Mouse (Mus musculus) lung, postnatal 25 days (tissue): Measurements from ENCODE around the gene Chd5.
A peak's percentile ranks its signal among the peaks of the same experiment; 100 is the strongest.

Experiments
- DNase-seq: peaks from one replicate; pipeline ENCODE4 v3.0.0; 2022; ENCODE audit warnings: low spot score

Gene Chd5

DNA sequence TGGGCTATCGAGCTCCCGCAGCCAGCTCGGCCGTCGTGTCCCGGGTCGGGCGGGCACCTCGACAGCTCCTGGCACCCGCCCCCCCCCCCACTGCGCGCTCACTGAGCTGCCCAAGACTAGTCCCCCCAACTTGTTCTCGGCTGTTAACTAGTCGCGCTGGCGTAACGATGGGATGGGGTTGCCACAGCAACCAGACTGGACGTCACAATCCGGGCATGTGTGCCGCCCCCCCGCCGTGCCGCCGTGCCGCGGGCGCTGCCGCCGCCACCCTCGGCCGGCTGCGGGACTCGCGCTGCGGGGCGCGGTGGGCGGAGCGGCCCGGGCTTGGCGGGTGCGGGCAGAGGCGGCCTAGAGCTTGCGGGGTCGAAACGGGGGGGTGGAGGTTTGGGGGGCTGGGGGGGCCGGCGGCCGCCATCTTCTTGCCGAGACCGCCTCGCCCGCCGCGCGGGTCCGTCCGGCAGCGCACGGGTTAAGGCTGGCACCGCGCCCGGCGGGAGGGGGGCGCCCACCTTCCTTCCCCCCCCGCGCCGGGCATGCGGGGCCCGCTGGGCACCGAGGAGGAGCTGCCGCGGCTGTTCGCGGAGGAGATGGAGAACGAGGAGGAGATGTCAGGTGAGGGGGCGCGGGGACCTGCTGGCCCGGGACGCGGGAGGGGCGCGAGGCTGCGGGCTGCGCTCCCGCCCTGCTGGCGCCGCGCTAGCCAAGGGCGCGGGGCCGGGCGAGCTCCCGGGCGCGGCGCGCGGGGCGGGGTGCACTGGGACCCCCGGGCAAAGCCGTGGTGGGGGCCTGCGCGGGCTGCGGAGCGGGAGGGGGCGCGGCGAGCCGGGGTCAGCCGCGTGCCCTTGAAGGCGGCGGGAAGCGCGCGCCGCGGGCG is at the start of gene Chd5:
Chd5 (plus strand) TSS at position 233 of the 874 bp plus-strand sequence.
- no peak for DNase-seq

- DNase-seq: no peak
Measured at GRCm38 (mm10) chr4:152290385-152290784, 48.1 kb upstream of the Chd5 start.

GRCm38 (mm10) chr4:152290991-152291390 is 47.5 kb upstream of the Chd5 start:
- no peak for DNase-seq

DNA sequence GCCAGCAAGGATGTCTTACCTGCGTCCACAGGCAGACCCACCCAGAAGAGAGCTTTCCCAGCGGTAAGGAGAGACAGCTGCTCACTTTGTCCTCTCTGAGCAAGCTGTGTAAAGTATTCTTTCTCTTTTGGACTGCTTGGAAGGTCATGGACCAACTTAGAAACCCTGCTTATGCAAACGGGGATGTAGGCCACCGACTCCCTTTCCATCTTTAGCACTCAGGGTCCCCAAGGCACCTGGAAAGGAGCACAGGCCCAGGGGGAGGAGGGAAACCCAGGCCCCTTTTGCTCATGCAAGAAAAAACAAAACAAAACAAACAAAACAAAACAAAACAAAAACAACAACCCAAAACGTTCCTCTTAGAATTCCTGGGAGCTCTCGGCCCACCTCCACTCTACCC is 46.9 kb upstream of the Chd5 start, which contains the start of gene Hes3:
Hes3 (minus strand) TSS at position 101 of the 400 bp plus-strand sequence.
- no peak for DNase-seq

DNA sequence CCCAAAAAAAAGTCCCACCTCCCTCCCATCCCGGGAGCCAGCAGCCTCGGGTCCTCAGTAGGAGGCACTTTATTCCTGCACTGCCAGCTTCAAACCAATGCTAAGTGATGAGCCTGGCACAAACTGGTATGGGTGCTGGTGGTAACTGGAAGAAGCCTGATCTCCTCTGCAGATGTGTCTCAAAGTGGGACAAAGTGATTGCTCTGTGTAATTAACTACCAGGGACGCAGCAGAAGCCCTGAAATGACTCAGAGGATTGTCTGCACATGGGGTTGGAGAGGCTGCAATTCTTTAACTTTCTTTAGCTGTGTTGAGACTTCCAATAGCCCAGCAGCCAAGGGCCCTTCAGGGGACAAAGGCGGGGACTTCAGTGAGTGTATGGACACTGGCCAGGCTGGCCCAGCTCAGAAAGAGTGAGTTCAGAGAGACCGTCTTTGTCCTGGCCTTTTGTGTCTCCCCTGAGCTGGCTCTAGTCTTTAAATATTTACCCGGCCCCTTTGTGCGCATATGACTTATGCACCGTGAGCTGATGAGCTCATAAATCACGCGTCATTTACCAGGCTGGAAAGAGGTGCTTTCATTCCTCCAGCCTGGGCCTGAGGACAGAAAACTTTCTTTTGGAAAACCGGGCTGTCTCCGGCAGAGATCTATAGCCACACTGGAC is 46.2 kb upstream of the Chd5 start:
- DNase-seq: no peak

GRCm38 (mm10) chr4:152294188-152294929 is 44.1 kb upstream of the Chd5 start:
- no peak for DNase-seq

DNA sequence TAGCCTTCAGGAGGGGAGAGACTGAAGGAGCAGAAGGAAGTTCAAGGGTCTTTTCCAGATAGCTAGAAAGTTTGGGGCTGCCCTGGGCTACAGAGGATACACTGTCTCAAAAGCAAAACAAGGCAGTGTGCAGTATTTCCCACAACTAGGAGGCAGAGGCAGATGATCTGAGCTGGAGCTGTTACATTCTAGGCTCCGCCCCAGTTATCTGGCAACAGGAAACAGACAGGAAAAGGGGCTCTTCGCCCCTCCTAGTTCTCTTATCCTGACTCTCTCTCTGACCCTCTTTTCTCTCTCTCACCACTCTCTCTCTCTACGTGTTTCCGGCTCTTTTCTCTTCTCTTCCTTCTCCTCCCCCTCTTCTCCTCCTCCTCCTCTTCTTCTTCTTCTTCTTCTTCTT is 42.5 kb upstream of the Chd5 start:
- DNase-seq: no peak

GRCm38 (mm10) chr4:152296371-152296770 is 42.1 kb upstream of the Chd5 start:
- DNase-seq: no peak

- peak; percentile 100 for DNase-seq
Measured at GRCm38 (mm10) chr4:152296874-152297861, 41.3 kb upstream of the Chd5 start, which contains the start of gene Icmt. TSS of gene Icmt (plus strand) at chr4:152297227.

- DNase-seq: no peak
Measured at GRCm38 (mm10) chr4:152298836-152299235, 39.6 kb upstream of the Chd5 start.

GRCm38 (mm10) chr4:152300375-152300774 is 38.1 kb upstream of the Chd5 start:
- DNase-seq: no peak

DNA sequence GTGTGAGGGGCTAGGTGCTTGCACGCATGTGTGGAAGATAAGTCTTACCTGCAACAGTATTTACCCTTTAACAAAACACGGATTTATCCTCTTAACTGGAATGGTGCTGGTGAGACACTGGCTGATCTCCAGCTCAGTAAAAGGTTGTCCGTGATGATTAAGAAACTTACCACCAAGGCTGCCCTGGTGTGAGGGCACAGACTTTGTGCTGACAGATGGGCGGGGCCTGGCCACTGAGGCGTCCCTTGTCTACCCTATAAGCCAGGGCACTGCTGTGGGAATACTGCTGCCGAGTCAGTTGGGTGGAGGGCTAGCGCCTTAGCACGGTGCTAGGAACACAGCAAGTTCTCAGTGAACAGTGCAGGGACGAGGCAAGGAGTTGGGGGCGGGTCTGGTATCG is 36.4 kb upstream of the Chd5 start:
- no peak for DNase-seq

GRCm38 (mm10) chr4:152303172-152303571 is 35.3 kb upstream of the Chd5 start:
- no peak for DNase-seq

DNA sequence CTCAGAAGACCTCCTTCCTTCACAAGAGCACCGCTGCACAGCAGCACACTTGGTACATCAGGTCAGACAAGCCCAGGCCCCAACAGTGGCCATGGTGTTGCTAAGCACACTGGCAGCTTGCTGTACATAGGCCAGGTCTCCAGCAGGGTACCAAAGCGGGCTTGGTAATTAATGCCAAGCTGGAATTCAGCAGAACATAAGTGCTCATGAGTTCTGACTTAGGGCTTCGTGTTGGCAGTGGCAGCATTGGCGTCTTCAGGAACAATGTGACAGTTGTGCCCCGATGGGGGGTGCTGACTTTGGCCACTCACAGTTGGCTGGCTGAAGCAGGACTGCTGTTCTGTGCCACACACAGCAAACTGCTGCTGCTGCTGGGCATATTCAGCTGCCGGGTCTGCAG is 33.8 kb upstream of the Chd5 start:
- no peak for DNase-seq

DNA sequence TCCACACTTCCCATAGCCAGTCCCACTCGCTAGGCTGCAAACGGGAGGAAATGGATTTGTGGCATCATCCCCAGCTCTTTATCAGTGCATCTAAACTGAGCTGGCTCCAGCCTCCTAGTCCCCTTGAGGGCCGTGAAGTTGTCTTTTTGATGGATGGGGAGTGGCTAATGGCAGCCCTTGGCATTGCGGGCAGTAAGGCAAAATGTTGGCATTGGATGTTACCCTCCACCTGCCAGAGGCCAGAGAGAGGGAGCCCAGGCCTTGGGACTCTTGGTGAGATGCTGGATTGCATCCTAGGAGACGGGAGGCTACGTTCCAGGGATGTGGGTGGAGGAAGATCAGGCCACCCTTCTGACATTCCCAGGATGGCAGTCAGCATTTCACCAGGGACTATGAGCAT is 32.5 kb upstream of the Chd5 start:
- DNase-seq: no peak

DNA sequence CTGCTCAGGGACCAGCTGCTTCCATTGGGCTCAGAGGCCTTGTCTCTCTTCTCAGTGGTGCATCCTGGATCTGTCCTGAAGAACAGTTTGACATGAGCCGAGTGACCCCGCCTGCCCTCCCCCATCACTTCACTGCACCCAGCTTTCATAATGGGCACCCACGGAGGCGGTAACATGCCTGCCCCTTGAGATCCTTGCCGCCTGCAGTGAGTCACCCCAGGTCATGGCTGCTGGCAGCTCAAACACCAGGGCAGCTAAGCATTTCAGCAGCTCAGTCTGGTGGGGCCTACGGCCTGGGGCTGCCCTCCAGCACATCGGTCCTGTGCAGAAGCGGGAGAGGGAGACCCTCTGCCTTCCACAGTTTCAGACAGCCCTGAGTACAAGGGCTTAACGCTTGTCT is 30.9 kb upstream of the Chd5 start:
- DNase-seq: no peak

- no peak for DNase-seq
Measured at GRCm38 (mm10) chr4:152312186-152312585, 26.3 kb upstream of the Chd5 start.

- DNase-seq: no peak
Measured at GRCm38 (mm10) chr4:152313211-152313632, 25.2 kb upstream of the Chd5 start.

DNA sequence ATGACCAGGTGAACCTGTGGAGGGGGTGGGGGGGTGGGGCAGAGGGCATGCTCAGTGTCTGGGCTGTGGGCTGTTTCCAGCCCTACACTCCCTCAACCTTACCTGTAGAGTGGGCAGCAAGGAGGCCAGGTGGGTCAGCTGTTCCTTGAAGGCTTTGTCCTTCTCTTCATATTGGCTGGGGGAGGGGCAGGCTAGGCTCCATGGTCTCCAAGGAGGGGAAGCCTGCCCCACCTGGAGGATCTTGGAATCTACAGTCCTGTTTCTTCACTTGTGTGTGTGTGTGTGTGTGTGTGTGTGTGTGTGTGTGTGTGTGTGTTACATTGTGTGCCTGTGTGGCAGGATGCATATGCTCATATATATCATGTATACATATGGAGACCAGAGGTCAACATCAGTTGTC is 24.5 kb upstream of the Chd5 start:
- DNase-seq: no peak

- DNase-seq: no peak
Measured at GRCm38 (mm10) chr4:152315498-152316213, 22.8 kb upstream of the Chd5 start.

- DNase-seq: no peak
Measured at GRCm38 (mm10) chr4:152317631-152318033, 20.8 kb upstream of the Chd5 start.
